Mouse (Mus musculus): ENCODE results near the gene Tmem110. TPM values are rescaled to one million over a fixed set of nuclear protein-coding genes. Genes with fewer than 3 reads are reported as not detected.

Tmem110 gene
- polyA plus RNA-seq, 1 experiment from 2014 or later: 18.9 TPM

GRCm38 (mm10) chr14:30912641-30913040, 87.3 kb downstream of the Tmem110 start:
- Histone ChIP-seq H3K4me1 (replicated peaks) (no peaks in the 10 kb centered on the region), H3K9ac (replicated peaks) (no peak overlapping the region), H3K27ac (no peak overlapping the region), H3K36me3 (no peaks in the 10 kb centered on the region), H3K9me3 (no peaks in the 10 kb centered on the region), H3K4me2 (replicated peaks) (no peak overlapping the region), H3K4me3 (replicated peaks) (no peak overlapping the region), H3K27me3 (no peaks in the 10 kb centered on the region)
- 85% methylated on average over 8 of the region's 8 CpGs for WGBS
- ATAC-seq: no peak

- no peak overlapping the region for H3K4me3 ChIP-seq (replicated peaks)
- 94% methylated on average over 5 of the region's 5 CpGs for WGBS
- no peak overlapping the region for H3K27ac ChIP-seq
- H3K36me3 ChIP-seq: no peaks in the 10 kb centered on the region
- no peak for ATAC-seq
- no peaks in the 10 kb centered on the region for H3K27me3 ChIP-seq
- H3K4me1 ChIP-seq (replicated peaks): no peaks in the 10 kb centered on the region
- H3K9me3 ChIP-seq: no peaks in the 10 kb centered on the region
- no peak overlapping the region for H3K9ac ChIP-seq (replicated peaks)
- no peak overlapping the region for H3K4me2 ChIP-seq (replicated peaks)
These were observed 88.0 kb downstream of the Tmem110 start for GRCm38 (mm10) chr14:30913404-30913803.

- H3K27me3 ChIP-seq: no peaks in the 10 kb centered on the region
- no peak overlapping the region for H3K27ac ChIP-seq
- H3K4me1 ChIP-seq (replicated peaks): no peaks in the 10 kb centered on the region
- H3K9me3 ChIP-seq: no peaks in the 10 kb centered on the region
- no peak for ATAC-seq
- no peaks in the 10 kb centered on the region for H3K36me3 ChIP-seq
- no peak overlapping the region for H3K4me3 ChIP-seq (replicated peaks)
- no peak overlapping the region for H3K9ac ChIP-seq (replicated peaks)
- H3K4me2 ChIP-seq (replicated peaks): no peak overlapping the region
- 95% methylated on average over 1 of the region's 1 CpGs for WGBS
These were observed 91.1 kb downstream of the Tmem110 start for GRCm38 (mm10) chr14:30916516-30916915.

DNA sequence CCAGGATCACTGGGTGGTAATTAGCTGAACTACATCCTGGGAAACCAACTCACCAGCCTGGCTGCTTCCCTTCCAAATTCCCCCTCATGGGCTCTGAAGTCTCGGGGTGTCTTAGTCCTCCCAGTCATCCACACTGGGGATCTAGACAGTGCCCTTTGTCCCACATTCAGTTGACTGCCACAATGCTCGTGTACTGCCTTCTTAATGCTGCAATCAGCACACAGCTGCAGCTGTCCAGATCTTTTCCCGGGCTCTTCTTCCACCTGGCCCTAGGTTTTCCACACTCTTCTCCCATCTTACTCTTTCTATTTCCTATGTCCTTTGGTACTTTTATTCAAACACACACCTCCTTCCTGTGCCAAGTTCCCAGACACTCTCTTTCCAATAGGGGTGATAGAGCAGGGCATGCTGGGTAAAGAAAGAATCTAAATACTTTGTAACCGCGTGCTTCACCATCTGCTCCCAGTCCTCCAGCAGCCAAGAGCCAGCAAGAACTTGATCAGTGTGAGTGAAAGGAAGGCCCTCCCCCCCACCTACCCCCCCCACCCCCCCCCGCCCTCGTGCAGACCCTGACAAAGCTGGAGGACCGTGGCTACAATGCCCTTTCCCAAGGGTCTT, 96.8 kb downstream of the Tmem110 start:
- H3K9me3 ChIP-seq: no peaks in the 10 kb centered on the region
- no peak for ATAC-seq
- no peaks in the 10 kb centered on the region for H3K27me3 ChIP-seq
- no peak overlapping the region for H3K4me2 ChIP-seq (replicated peaks)
- H3K4me1 ChIP-seq (replicated peaks): 0 out of 2 replicates have a peak, but pooled peaks cover 3% of the 10 kb centered on the region
- H3K27ac ChIP-seq: no peak overlapping the region
- no peaks in the 10 kb centered on the region for H3K36me3 ChIP-seq
- H3K4me3 ChIP-seq (replicated peaks): no peak overlapping the region
- no peak overlapping the region for H3K9ac ChIP-seq (replicated peaks)
- 62% methylated on average over 7 of the region's 8 CpGs for WGBS

DNA sequence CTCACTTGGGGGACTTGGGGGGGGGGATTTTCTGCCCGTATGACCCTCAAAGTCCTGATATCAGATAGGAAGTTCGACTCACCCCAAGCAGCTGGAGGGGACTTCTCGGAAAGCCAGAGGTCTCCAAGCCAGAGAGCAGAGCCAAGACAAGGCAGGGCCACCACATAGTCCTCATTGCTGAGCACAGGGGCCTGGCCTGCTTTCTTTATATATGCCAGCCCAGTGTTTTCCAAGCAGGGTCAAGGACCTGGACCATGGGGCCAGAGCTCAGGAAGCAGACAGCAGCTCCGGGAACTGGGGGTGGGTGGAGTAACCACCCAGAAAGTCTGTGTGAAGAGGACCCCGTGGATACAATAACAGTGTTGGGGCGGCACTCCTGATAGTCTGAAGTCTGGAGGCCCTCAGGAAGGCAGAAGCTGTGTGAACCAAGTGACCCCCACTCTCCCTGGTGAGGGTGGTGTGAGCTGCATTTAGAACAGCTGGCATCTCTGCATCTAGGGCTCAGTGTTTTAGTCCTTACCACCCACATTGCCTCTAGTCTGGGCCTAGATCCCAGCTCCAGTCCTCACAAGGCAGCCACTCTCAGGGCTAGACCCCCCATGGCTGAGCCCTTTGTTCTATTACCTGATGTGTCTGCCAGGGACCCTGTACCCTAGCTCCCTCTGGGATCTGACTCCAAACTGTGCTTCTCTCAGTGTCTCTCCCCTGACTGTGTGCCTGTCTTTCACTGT, 98.2 kb downstream of the Tmem110 start, which contains the start of gene Itih3:
Gene Itih3 (minus strand): TSS at position 386 of the 731 bp plus-strand sequence.
- 0 out of 2 replicates have a peak, but pooled peaks cover 3% of the 10 kb centered on the region for H3K4me1 ChIP-seq (replicated peaks)
- ATAC-seq: no peak
- no peak within 1 kb of the TSS for H3K27ac ChIP-seq
- H3K4me2 ChIP-seq (replicated peaks): no peak within 1 kb of the TSS
- H3K9ac ChIP-seq (replicated peaks): no peak within 1 kb of the TSS
- H3K4me3 ChIP-seq (replicated peaks): no peak within 1 kb of the TSS
- no peaks in the 10 kb centered on the region for H3K27me3 ChIP-seq
- WGBS: 77% methylated on average over 6 of the region's 6 CpGs
- H3K36me3 ChIP-seq: no peaks in the 10 kb centered on the region
- no peaks in the 10 kb centered on the region for H3K9me3 ChIP-seq

DNA sequence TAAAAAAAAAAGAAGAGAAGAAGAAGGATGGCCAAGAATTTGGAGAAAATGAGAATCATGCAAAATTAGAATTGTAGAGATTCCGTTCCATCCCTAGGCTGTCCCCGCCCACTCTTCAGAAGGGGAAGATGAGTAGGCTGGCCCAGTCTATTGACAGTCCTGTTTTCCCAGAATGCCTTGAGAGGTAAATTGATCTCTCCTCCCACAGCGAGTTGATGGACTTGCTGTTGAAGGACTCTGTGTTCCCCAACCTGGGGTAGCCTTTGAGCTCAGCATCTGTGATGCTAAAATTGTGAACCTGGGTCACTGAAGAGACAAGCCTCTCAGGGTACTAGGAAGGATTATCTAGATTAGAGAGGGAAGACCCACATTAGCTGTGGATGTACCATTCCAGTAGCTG, 100.1 kb downstream of the Tmem110 start:
- Histone ChIP-seq H3K4me3 (replicated peaks) (no peak overlapping the region), H3K27ac (no peak overlapping the region), H3K9me3 (no peaks in the 10 kb centered on the region), H3K4me2 (replicated peaks) (no peak overlapping the region), H3K27me3 (no peaks in the 10 kb centered on the region), H3K36me3 (no peaks in the 10 kb centered on the region), H3K4me1 (replicated peaks) (0 out of 2 replicates have a peak, but pooled peaks cover 3% of the 10 kb centered on the region), H3K9ac (replicated peaks) (no peak overlapping the region)
- no peak for ATAC-seq
- WGBS: 93% methylated on average over 3 of the region's 3 CpGs

Other genes starting within 250 kb of the Tmem110 start
- gene Prkcd, start 199.4 kb upstream of the Tmem110 start, polyA plus RNA-seq (2015; fragmentation: Nextera tagmentation; extraction: Ambion mirVana): 14.5 and 17.4 TPM in 2 replicates
- 10.8 and 10.9 TPM in 2 replicates for gene Rft1, start 171.2 kb upstream of the Tmem110 start, polyA plus RNA-seq (2015; fragmentation: Nextera tagmentation; extraction: Ambion mirVana)
- 21.2 and 21.5 TPM in 2 replicates for gene Sfmbt1, start 110.7 kb upstream of the Tmem110 start, polyA plus RNA-seq (2015; fragmentation: Nextera tagmentation; extraction: Ambion mirVana)
- gene Mustn1, start 53.6 kb downstream of the Tmem110 start, polyA plus RNA-seq (2015; fragmentation: Nextera tagmentation; extraction: Ambion mirVana): 0.67 and 0.70 TPM in 2 replicates
- gene Itih4, start 60.9 kb downstream of the Tmem110 start, polyA plus RNA-seq (2015; fragmentation: Nextera tagmentation; extraction: Ambion mirVana): not detected in 2 replicates
- 0.21 and 0.42 TPM in 2 replicates for gene Itih3, start 98.2 kb downstream of the Tmem110 start, polyA plus RNA-seq (2015; fragmentation: Nextera tagmentation; extraction: Ambion mirVana)
- gene Itih1, start 117.7 kb downstream of the Tmem110 start, polyA plus RNA-seq (2015; fragmentation: Nextera tagmentation; extraction: Ambion mirVana): not detected in 2 replicates
- gene Nek4, start 125.8 kb downstream of the Tmem110 start, polyA plus RNA-seq (2015; fragmentation: Nextera tagmentation; extraction: Ambion mirVana): 20.0 and 20.3 TPM in 2 replicates
- gene Glt8d1, start 175.8 kb downstream of the Tmem110 start, polyA plus RNA-seq (2015; fragmentation: Nextera tagmentation; extraction: Ambion mirVana): 58.5 and 60.1 TPM in 2 replicates
- 293 and 296 TPM in 2 replicates for gene Spcs1, start 176.1 kb downstream of the Tmem110 start, polyA plus RNA-seq (2015; fragmentation: Nextera tagmentation; extraction: Ambion mirVana)
- 175 and 181 TPM in 2 replicates for gene Pbrm1, start 193.5 kb downstream of the Tmem110 start, polyA plus RNA-seq (2015; fragmentation: Nextera tagmentation; extraction: Ambion mirVana)
- gene Gnl3, start 193.6 kb downstream of the Tmem110 start, polyA plus RNA-seq (2015; fragmentation: Nextera tagmentation; extraction: Ambion mirVana): 54.6 and 57.1 TPM in 2 replicates